Mouse (Mus musculus) T-cell, adult 2 months (primary cell): ENCODE measurements at regions not wholly inside any gene's neighbourhood (a gene's known extent, or its start where the extent isn't known, plus 50 kb on each side); places are given as distances from the start of the nearest gene placed in this dataset.

ENCODE experiments used
- DNase-seq: peaks from one replicate; pipeline ENCODE4 v3.0.0; 2022; ENCODE audit warnings: low spot score

DNA sequence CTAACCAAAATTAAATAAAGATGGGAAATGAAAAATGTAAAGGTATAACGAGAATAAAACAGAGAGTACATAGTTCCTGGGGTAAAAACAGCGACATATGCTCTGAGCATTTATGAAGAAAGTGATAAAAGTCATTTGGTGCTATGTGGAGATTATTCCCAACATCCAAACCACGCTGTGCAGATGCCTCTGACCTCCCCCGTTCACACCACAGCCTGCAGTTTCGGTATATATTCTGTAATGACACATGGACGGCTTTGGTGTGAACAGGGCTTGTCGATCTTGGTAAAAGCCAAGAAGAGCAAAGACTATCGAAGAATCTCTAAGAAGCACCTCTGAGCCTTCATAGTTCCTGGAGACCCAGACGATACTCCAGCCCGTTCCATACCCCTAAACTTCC, 95.2 kb upstream of the Ppp1r26 start:
- no peak for DNase-seq

GRCm38 (mm10) chr2:28352903-28353302, 93.7 kb upstream of the Ppp1r26 start:
- no peak for DNase-seq

DNA sequence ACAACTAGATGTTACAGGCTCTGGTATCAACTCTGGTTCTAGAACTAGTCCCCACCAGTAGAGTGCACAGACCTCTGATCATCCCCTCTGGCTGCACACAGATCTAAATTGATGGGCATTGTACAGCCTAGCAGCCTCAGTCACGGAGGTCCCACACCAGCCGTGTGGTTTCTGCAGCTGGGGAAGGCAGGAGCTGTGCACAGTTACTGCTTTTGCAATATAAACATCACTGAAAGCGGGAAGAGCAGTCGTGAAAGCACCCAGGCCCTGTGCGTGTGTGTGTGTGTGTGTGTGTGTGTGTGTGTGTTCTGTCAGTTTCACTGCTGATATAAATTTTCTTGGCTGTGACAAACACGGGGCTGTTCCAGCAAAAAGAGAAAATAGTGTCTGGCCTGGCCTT, 84.4 kb upstream of the Ppp1r26 start:
- DNase-seq, result no peak

GRCm38 (mm10) chr2:28364623-28365022, 82.0 kb upstream of the Ppp1r26 start:
- DNase-seq, result no peak

DNA sequence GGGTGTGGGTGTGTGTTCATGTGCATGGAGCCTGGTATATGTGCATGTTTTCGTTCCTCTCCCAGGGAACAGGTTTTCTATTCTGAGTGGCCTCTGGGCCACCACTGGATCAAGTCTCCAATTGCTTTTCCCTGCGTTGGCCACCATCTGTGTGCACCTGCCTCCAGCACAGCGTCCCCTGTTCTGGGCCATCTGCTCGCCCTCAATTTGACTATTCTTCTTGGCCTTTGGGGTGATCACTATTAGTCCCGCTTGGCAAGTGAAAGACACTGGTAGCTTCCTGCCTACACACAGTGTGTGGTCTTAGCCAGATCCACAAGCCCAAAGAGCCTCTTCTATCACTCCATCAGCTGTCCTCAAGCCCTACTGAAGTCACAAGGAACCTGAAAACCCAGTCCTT, 80.8 kb upstream of the Ppp1r26 start:
- DNase-seq, result no peak

- peak; percentile 10 for DNase-seq
Measured at GRCm38 (mm10) chr2:28374838-28375237, 71.8 kb upstream of the Ppp1r26 start.

- DNase-seq, result no peak
Measured at GRCm38 (mm10) chr2:28377948-28378822, 68.4 kb upstream of the Ppp1r26 start.

DNA sequence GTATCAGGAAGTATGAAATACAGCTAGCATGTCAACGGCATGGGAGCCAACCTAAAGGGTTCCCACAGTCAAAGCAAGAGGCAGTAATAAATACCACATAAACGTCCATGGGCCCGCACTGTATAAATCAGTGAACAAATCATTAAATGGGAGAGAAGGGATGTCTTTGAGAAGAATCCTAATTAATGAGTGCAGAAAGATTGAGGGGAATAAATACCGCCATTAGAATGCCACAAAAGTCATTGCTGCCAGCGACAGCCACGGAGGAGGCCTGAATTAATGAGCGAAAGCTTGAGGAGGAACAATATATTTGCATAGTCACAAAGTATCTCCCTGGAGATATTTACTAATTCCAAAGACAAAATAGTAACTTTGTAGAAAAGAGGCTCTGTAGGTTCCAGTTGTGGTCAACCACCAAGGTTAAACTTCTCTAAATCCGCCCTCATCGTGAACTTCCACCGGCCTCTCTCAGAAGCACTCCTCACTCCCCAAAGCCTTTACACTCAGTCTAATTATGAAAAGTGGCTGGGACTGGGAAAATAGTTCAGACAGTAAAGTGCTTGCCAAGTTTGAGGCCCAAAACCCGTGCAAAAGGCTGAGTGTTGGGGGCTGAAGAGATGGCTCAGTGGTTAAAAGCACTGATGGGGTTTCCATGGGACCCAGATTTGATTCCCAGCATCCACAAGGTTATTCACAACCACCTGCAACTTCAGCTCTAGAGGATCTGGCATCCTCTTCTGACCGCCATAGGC, 64.4 kb upstream of the Ppp1r26 start:
- no peak for DNase-seq

GRCm38 (mm10) chr2:28384875-28385274, 61.7 kb upstream of the Ppp1r26 start:
- DNase-seq, result no peak

- no peak for DNase-seq
Measured at GRCm38 (mm10) chr2:28386784-28387183, 59.8 kb upstream of the Ppp1r26 start.

DNA sequence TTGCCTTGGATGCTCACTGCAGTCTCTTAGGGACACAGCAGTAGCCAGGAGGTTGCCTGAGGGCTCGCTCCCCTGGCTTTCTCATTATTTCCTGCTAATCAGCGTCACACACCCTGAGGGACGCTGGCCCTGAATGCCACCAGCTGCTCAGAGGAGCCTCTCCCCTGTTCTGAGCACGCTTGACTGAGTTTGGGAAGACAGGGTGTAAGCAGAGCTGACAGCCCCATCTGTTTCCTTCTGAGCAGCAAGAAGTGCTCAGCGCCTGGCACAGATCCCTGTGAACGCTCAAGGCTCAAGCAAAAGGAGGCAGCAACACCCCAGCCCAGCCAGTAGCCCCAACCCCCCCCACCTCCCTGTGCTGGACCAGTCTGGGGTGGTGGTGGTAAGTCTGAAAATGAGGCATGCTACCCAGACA, 59.2 kb upstream of the Ppp1r26 start:
- DNase-seq, result no peak

- no peak for DNase-seq
Measured at GRCm38 (mm10) chr2:28387926-28388325, 58.7 kb upstream of the Ppp1r26 start.

GRCm38 (mm10) chr2:28389703-28390102, 56.9 kb upstream of the Ppp1r26 start:
- no peak for DNase-seq

- DNase-seq, result no peak
Measured at GRCm38 (mm10) chr2:28395391-28395790, 51.2 kb upstream of the Ppp1r26 start.
